Mouse (Mus musculus): ENCODE data around the gene Psma3. TPM values are rescaled to one million over a fixed set of nuclear protein-coding genes. Genes with fewer than 3 reads are reported as not detected.

The Psma3 gene
- polyA plus RNA-seq, 1 experiment from 2014 or later = 575 TPM

GRCm38 (mm10) chr12:70997225-70997624 is 22.8 kb downstream of the Psma3 start:
- no peaks in the 10 kb centered on the region for H3K27me3 ChIP-seq (replicated peaks; ENCODE audit: control insufficient read depth, insufficient read depth, low read length)
- H3K36me3 ChIP-seq (ENCODE audit: control insufficient read depth, insufficient read depth) = peaks cover 16% of the 10 kb centered on the region
- H3K4me1 ChIP-seq (replicated peaks; ENCODE audit: control insufficient read depth, insufficient read depth, low read length) = peaks cover 2% of the 10 kb centered on the region; the same call in 1 of the 2 replicates
- no peak overlapping the region for H3K27ac ChIP-seq (ENCODE audit: low read length)
- ATAC-seq = no peak
- H3K4me3 ChIP-seq (replicated peaks; ENCODE audit: low read length) = no peak overlapping the region
- no peak overlapping the region for H3K4me2 ChIP-seq (ENCODE audit: low read length)
- H3K9me3 ChIP-seq (ENCODE audit: control insufficient read depth, low read length) = no peaks in the 10 kb centered on the region
- 93% methylated on average over 5 of the region's 5 CpGs for WGBS
- H3K9ac ChIP-seq (replicated peaks; ENCODE audit: low read depth, low read length) = no peak overlapping the region

DNA sequence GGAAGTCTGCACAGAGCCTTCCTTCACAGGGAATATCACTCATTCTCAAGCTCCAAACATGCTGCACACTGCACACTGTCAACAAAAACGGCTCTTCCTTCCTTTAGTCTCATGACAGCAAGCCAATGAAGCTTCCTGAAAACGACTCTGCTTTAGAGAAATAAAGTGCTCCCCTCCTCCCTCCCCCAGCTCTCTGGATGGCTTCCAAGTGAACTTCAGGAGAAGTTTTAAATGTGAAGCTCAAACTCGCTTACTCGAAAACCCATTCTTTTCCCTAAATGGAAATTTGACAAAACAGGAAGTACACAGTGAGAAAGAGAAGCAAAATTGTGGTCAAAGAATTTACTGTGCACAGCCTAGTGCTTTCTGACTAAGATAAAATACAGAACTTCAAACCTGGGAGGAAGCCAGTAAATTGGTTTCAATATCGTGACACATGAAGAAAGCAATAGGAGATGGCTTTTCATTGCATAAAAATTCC is 25.0 kb downstream of the Psma3 start:
- no peak overlapping the region for H3K9ac ChIP-seq (replicated peaks; ENCODE audit: low read depth, low read length)
- no peak overlapping the region for H3K4me3 ChIP-seq (replicated peaks; ENCODE audit: low read length)
- H3K27me3 ChIP-seq (replicated peaks; ENCODE audit: control insufficient read depth, insufficient read depth, low read length) = no peaks in the 10 kb centered on the region
- WGBS = 27% methylated on average over 5 of the region's 5 CpGs
- no peak for ATAC-seq
- H3K4me2 ChIP-seq (ENCODE audit: low read length) = no peak overlapping the region
- no peak overlapping the region for H3K27ac ChIP-seq (ENCODE audit: low read length)
- no peaks in the 10 kb centered on the region for H3K9me3 ChIP-seq (ENCODE audit: control insufficient read depth, low read length)
- peaks cover 2% of the 10 kb centered on the region; the same call in 1 of the 2 replicates for H3K4me1 ChIP-seq (replicated peaks; ENCODE audit: control insufficient read depth, insufficient read depth, low read length)
- peaks cover 12% of the 10 kb centered on the region for H3K36me3 ChIP-seq (ENCODE audit: control insufficient read depth, insufficient read depth)

- WGBS = 92% methylated on average over 1 of the region's 1 CpGs
- H3K27ac ChIP-seq (ENCODE audit: low read length) = no peak overlapping the region
- no peaks in the 10 kb centered on the region for H3K27me3 ChIP-seq (replicated peaks; ENCODE audit: control insufficient read depth, insufficient read depth, low read length)
- H3K4me1 ChIP-seq (replicated peaks; ENCODE audit: control insufficient read depth, insufficient read depth, low read length) = peaks cover 2% of the 10 kb centered on the region; the same call in 1 of the 2 replicates
- no peak for ATAC-seq
- no peaks in the 10 kb centered on the region for H3K9me3 ChIP-seq (ENCODE audit: control insufficient read depth, low read length)
- H3K36me3 ChIP-seq (ENCODE audit: control insufficient read depth, insufficient read depth) = peaks cover 20% of the 10 kb centered on the region
- H3K4me2 ChIP-seq (ENCODE audit: low read length) = no peak overlapping the region
- no peak overlapping the region for H3K9ac ChIP-seq (replicated peaks; ENCODE audit: low read depth, low read length)
- H3K4me3 ChIP-seq (replicated peaks; ENCODE audit: low read length) = no peak overlapping the region
Observed at GRCm38 (mm10) chr12:71000344-71000743, 25.9 kb downstream of the Psma3 start.

DNA sequence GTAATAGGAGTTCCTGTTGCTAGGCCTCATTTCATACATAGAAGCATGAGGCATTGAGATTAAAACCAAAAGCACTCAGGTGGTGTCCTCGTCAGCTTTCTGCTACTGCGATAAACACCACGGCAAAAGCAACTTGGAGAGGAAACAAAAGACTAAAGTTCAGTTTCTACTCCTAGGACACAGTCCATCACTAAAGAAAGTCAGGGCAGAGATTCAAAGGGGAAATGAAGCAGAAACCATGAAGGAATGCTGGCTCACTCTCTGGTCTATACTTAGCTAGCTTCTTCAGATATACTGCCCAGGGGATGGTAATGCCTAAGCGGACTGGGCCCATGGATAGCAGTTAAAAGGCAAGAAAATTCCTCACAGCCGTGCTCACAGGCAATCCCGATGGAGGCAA is 27.0 kb downstream of the Psma3 start:
- Histone ChIP-seq H3K27ac (ENCODE audit: low read length) (no peak overlapping the region), H3K9ac (replicated peaks; ENCODE audit: low read depth, low read length) (no peak overlapping the region), H3K27me3 (replicated peaks; ENCODE audit: control insufficient read depth, insufficient read depth, low read length) (no peaks in the 10 kb centered on the region), H3K4me2 (ENCODE audit: low read length) (no peak overlapping the region), H3K36me3 (ENCODE audit: control insufficient read depth, insufficient read depth) (peaks cover 22% of the 10 kb centered on the region), H3K4me3 (replicated peaks; ENCODE audit: low read length) (no peak overlapping the region), H3K4me1 (replicated peaks; ENCODE audit: control insufficient read depth, insufficient read depth, low read length) (peaks cover 2% of the 10 kb centered on the region; the same call in 1 of the 2 replicates), H3K9me3 (ENCODE audit: control insufficient read depth, low read length) (no peaks in the 10 kb centered on the region)
- 77% methylated on average over 6 of the region's 6 CpGs for WGBS
- no peak for ATAC-seq

DNA sequence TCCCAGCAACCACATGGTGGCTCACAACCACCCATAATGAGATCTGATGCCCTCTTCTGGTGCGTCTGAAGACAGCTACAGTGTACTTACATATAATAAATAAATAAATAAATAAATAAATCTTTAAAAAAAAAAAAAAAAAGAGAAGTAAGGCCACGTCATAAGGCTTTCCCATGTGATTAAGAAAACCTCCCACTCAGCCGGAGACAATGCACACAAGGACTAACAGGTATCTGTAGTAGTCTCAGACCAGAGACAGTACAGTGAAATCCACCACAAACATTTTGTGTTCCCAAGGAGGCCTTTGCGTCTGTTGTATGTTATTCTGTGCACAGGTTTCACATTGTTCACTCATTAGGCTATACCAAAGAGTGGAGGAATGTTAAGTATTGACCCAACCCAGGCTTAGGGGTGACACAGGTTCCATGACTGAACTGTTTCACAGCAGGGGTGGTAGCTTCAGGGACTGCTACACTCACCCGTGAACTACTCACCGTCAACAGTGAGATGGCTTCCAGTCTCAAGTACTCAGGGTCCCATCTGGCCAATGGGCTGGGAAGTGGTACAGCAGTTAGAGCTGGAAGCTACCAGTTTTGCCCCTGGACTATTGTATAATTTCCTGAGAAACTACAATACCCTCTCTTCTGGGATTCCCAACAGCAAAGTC is 29.5 kb downstream of the Psma3 start:
- Histone ChIP-seq H3K9me3 (ENCODE audit: control insufficient read depth, low read length) (no peaks in the 10 kb centered on the region), H3K36me3 (ENCODE audit: control insufficient read depth, insufficient read depth) (peaks cover 35% of the 10 kb centered on the region), H3K9ac (replicated peaks; ENCODE audit: low read depth, low read length) (no peak overlapping the region), H3K27me3 (replicated peaks; ENCODE audit: control insufficient read depth, insufficient read depth, low read length) (no peaks in the 10 kb centered on the region), H3K27ac (ENCODE audit: low read length) (no peak overlapping the region), H3K4me1 (replicated peaks; ENCODE audit: control insufficient read depth, insufficient read depth, low read length) (peaks cover 2% of the 10 kb centered on the region; the same call in 1 of the 2 replicates), H3K4me3 (replicated peaks; ENCODE audit: low read length) (no peak overlapping the region), H3K4me2 (ENCODE audit: low read length) (no peak overlapping the region)
- ATAC-seq = no peak
- 91% methylated on average over 5 of the region's 6 CpGs for WGBS

- no peak overlapping the region for H3K27ac ChIP-seq (ENCODE audit: low read length)
- no peak overlapping the region for H3K9ac ChIP-seq (replicated peaks; ENCODE audit: low read depth, low read length)
- WGBS = 91% methylated on average over 6 of the region's 6 CpGs
- no peak overlapping the region for H3K4me2 ChIP-seq (ENCODE audit: low read length)
- H3K4me1 ChIP-seq (replicated peaks; ENCODE audit: control insufficient read depth, insufficient read depth, low read length) = no peaks in the 10 kb centered on the region
- H3K9me3 ChIP-seq (ENCODE audit: control insufficient read depth, low read length) = no peaks in the 10 kb centered on the region
- ATAC-seq = no peak
- H3K4me3 ChIP-seq (replicated peaks; ENCODE audit: low read length) = no peak overlapping the region
- H3K36me3 ChIP-seq (ENCODE audit: control insufficient read depth, insufficient read depth) = peaks cover 41% of the 10 kb centered on the region
- no peaks in the 10 kb centered on the region for H3K27me3 ChIP-seq (replicated peaks; ENCODE audit: control insufficient read depth, insufficient read depth, low read length)
Observed at GRCm38 (mm10) chr12:71006141-71006540, 31.7 kb downstream of the Psma3 start.

DNA sequence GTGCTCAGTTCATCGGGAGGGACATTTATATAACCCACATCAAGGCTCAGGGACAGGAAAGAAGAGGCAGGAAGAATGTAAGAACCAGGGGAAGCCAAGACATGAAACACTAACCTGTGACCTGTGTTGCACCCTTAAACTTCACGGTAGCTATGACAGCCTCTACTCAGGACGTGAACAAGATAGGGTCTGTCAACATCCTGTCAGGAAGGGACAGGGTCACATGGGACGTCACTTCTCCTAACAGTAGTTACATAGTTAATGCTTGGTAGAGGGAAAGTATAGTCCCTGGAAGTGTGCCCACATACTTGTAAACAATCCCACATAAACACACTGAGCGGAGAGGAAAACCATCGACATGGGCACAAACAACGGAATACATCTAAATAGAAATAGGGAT is 32.5 kb downstream of the Psma3 start:
- Histone ChIP-seq H3K4me3 (replicated peaks; ENCODE audit: low read length) (no peak overlapping the region), H3K27me3 (replicated peaks; ENCODE audit: control insufficient read depth, insufficient read depth, low read length) (no peaks in the 10 kb centered on the region), H3K4me2 (ENCODE audit: low read length) (no peak overlapping the region), H3K9ac (replicated peaks; ENCODE audit: low read depth, low read length) (no peak overlapping the region), H3K4me1 (replicated peaks; ENCODE audit: control insufficient read depth, insufficient read depth, low read length) (peaks cover under 1% of the 10 kb centered on the region), H3K9me3 (ENCODE audit: control insufficient read depth, low read length) (no peaks in the 10 kb centered on the region), H3K36me3 (ENCODE audit: control insufficient read depth, insufficient read depth) (peaks cover 41% of the 10 kb centered on the region), H3K27ac (ENCODE audit: low read length) (no peak overlapping the region)
- ATAC-seq = no peak
- WGBS = 93% methylated on average over 7 of the region's 7 CpGs

GRCm38 (mm10) chr12:71009769-71010168 is 35.3 kb downstream of the Psma3 start:
- peaks cover 37% of the 10 kb centered on the region for H3K36me3 ChIP-seq (ENCODE audit: control insufficient read depth, insufficient read depth)
- 65% methylated on average over 4 of the region's 4 CpGs for WGBS
- H3K27ac ChIP-seq (ENCODE audit: low read length) = no peak overlapping the region

DNA sequence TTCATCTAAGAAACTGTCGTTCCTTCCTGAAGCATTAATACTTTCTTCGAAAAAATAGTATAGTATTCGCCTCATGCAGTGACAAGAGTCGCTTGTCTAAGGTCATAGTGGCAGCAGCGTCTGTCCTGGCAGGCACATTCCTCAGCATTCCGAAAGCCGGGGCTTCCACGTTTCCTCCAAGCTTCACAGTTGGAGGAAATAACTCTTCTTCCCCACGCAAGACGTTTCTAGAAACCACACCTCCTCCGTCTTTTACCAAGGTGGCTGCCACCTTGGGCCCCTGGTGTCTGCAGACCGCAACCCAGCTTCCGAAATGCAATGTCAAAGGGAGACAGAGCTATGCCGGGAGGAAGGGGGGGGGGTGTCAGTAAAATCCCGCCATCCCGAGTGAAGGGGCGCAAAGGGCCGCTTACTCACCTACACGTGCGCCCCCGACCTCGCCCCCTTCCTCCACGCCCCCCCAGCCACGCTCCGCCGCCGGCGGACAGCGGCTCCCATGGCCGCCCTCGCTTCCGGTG is 40.5 kb downstream of the Psma3 start:
- H3K36me3 ChIP-seq (ENCODE audit: control insufficient read depth, insufficient read depth) = peaks cover 9% of the 10 kb centered on the region; the same call in 1 of the 2 replicates
- no peaks in the 10 kb centered on the region for H3K27me3 ChIP-seq (replicated peaks; ENCODE audit: control insufficient read depth, insufficient read depth, low read length)
- H3K9ac ChIP-seq (replicated peaks; ENCODE audit: low read depth, low read length) = peak overlapping the region; percentile 89
- ATAC-seq = no peak
- H3K4me3 ChIP-seq (replicated peaks; ENCODE audit: low read length) = peak overlapping the region; percentile 99
- 1% methylated on average over 30 of the region's 32 CpGs for WGBS
- H3K4me2 ChIP-seq (ENCODE audit: low read length) = peak overlapping the region; percentile 85
- H3K27ac ChIP-seq (ENCODE audit: low read length) = peak overlapping the region; percentile 99
- H3K9me3 ChIP-seq (ENCODE audit: control insufficient read depth, low read length) = no peaks in the 10 kb centered on the region
- peaks cover 25% of the 10 kb centered on the region for H3K4me1 ChIP-seq (replicated peaks; ENCODE audit: control insufficient read depth, insufficient read depth, low read length)

More at GRCm38 (mm10) chr12:71009769-71010168, 35.3 kb downstream of the Psma3 start:
- H3K4me3 ChIP-seq (replicated peaks; ENCODE audit: low read length) = no peak overlapping the region
- no peaks in the 10 kb centered on the region for H3K9me3 ChIP-seq (ENCODE audit: control insufficient read depth, low read length)
- H3K27me3 ChIP-seq (replicated peaks; ENCODE audit: control insufficient read depth, insufficient read depth, low read length) = no peaks in the 10 kb centered on the region
- H3K4me1 ChIP-seq (replicated peaks; ENCODE audit: control insufficient read depth, insufficient read depth, low read length) = peaks cover 21% of the 10 kb centered on the region
- H3K9ac ChIP-seq (replicated peaks; ENCODE audit: low read depth, low read length) = no peak overlapping the region
- no peak overlapping the region for H3K4me2 ChIP-seq (ENCODE audit: low read length)
- ATAC-seq = no peak

All from forebrain, embryonic 16.5 days (tissue).